23 mouse cellular contexts compared by ENCODE assay signal in genomic region chr8:56252314-56252713, GRCm38 (mm10). TPM values are rescaled to one million over a fixed set of nuclear protein-coding genes. Genes with fewer than 3 reads are reported as not detected.
DNase-seq lines count a peak whose midpoint lies in the region; TF ChIP-seq lines count a peak whose summit lies in the region.
"Had no signal": no experiment of that assay in that cellular context is flagged by ENCODE, and none has a peak within 500 bp of the region (broad histone marks: within the 10 kb centered on the region; RNA-seq: fewer than 3 reads in every experiment).

No protein-coding gene starts in this region.

- peaks cover 9% of the 10 kb centered on the region for H3K4me1 ChIP-seq in E14TG2a.4 (replicated peaks; ENCODE audit: low read depth, low read length)
- H3K4me1 ChIP-seq: embryonic facial prominence, embryonic 10.5 days; embryonic facial prominence, embryonic 12.5 days; forebrain, embryonic 13.5 days; forebrain, embryonic 15.5 days had no signal

- no peaks in the 10 kb centered on the region for H3K27me3 ChIP-seq in E14TG2a.4 (ENCODE audit: insufficient read depth, low read length)
- H3K27me3 ChIP-seq: CH12.LX; embryonic facial prominence, embryonic 12.5 days; forebrain, embryonic 13.5 days; forebrain, embryonic 15.5 days had no signal

- DNase-seq in ES-CJ7 (ENCODE audit: low read depth, low spot score) = peak; percentile 99
- peak; percentile 98 for DNase-seq in R1 (ENCODE audit: low read depth, low spot score)
- peak; percentile 93 for DNase-seq in ZHBTc4 (ENCODE audit: low read depth, low spot score)
- no peak for DNase-seq in ovary, postnatal 36 days (ENCODE audit: low spot score)
- no peak for DNase-seq in layer of hippocampus, postnatal 10 days (ENCODE audit: low spot score in 2 of 2)
- no peak for DNase-seq in testis, postnatal 10 days (ENCODE audit: low spot score)
- DNase-seq: adrenal gland, adult 2 months; adrenal gland, postnatal 14 days; adrenal gland, postnatal 36 days; B cell, adult 2 months; cerebellum, adult 11-12 months; cerebellum, adult 2 months; cerebellum, adult 9-10 months; cerebellum, postnatal 10 days; cerebellum, postnatal 25 days; forebrain, postnatal 0 days had no signal

- H3K9me3 ChIP-seq in E14TG2a.4 (ENCODE audit: low read length) = peaks cover 44% of the 10 kb centered on the region; the same call in 1 of the 2 replicates
- H3K9me3 ChIP-seq: embryonic facial prominence, embryonic 10.5 days; embryonic facial prominence, embryonic 12.5 days; forebrain, embryonic 13.5 days; forebrain, embryonic 15.5 days had no signal

- TF ChIP-seq CTCF in E14TG2a.4 (conservative IDR thresholded peaks at IDR 0.05; ENCODE audit: low read length) = no peak

- peaks cover 14% of the 10 kb centered on the region for H3K36me3 ChIP-seq in E14TG2a.4 (ENCODE audit: insufficient read depth, low read length)
- H3K36me3 ChIP-seq: embryonic facial prominence, embryonic 10.5 days; embryonic facial prominence, embryonic 12.5 days; forebrain, embryonic 15.5 days; G1E had no signal

- 0 out of 2 replicates have a peak overlapping the region, but pooled peaks have one; percentile 32 for H3K4me3 ChIP-seq in E14TG2a.4 (replicated peaks; ENCODE audit: low read length)
- H3K4me3 ChIP-seq: embryonic facial prominence, embryonic 10.5 days; embryonic facial prominence, embryonic 12.5 days; forebrain, embryonic 13.5 days; forebrain, embryonic 15.5 days had no signal

RNA-seq across cellular contexts. Expression of gene Hpgd, which starts 42.1 kb away (rescaled TPM):
- 1 to 10 TPM; 2.0 to 3.0 TPM for total RNA-seq in layer of hippocampus, postnatal 10 days (2021)
- total RNA-seq: CH12.LX, G1E had no signal

Comparison
In these comparisons a context has a peak if more than half of its experiments do, and no peak if none do; other contexts are left out.
1. DNase-seq: peak in ES-CJ7 (single experiment), R1 (single experiment) and ZHBTc4 (single experiment); none in ovary, postnatal 36 days (single experiment), layer of hippocampus, postnatal 10 days (0 of 2) and testis, postnatal 10 days (single experiment).